Mouse (Mus musculus) right cerebral cortex, postnatal 10 days (tissue): ENCODE measurements around the gene Pink1.
A peak's percentile ranks its signal among the peaks of the same experiment; 100 is the strongest.

Experiments
- DNase-seq, 2 experiments: peaks; one replicate each; pipeline ENCODE4 v3.0.0; 2021; ENCODE audit warnings: low spot score in 2 of 2

The Pink1 gene

DNA sequence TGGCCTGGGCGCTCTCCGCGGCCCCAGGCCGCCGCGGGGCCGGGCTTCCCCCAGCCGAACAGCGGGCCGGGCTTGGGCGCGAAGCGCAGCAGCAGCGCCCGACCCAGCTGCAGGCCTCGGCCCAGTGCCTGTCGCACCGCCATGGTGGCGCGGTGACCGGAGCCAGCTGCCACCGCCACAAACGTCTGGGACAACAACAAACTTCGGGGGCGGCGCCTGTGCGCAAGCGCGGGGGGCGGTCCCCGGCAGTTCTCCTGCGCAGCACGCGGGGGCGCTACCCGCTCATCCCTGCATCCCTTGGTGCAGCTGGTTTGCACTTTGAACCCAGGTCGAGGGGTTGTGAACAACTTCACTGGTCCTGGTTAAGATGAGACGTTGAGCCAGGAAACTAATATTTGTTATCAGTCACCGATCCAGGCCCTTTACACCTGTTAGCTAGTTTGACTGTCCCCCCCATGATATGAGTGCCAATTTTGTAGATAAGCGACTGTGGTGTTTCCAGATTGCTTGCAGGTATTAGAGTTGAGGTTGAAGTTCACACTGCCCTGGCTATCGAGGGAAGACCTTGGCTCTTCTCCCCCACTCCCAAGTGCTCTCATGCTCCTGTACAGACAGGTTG is at the start of gene Pink1:
TSS of gene Pink1 (minus strand) at position 231 of the 619 bp plus-strand sequence.
- DNase-seq: peak; percentile 92 to 93

DNA sequence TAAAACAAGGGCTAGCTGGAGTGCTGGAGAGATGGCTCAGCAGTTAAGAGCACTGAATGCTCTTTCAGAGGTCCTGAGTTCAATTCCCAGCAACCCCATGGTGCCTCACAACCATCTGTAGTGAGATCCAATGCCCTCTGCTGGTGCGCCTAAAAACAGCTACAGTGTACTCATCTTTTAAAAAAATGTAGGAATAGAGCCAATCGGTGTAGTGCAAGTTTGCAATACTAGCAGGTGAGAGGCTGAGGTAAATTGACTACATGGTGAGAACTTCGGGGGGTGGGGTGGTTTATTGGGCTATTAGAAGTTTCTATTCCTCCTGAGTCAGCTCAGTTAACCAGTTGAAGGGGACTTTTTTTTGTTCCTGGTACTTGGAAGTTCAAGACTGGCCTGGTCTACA is 49.0 kb upstream of the Pink1 start:
- DNase-seq: no peak

DNA sequence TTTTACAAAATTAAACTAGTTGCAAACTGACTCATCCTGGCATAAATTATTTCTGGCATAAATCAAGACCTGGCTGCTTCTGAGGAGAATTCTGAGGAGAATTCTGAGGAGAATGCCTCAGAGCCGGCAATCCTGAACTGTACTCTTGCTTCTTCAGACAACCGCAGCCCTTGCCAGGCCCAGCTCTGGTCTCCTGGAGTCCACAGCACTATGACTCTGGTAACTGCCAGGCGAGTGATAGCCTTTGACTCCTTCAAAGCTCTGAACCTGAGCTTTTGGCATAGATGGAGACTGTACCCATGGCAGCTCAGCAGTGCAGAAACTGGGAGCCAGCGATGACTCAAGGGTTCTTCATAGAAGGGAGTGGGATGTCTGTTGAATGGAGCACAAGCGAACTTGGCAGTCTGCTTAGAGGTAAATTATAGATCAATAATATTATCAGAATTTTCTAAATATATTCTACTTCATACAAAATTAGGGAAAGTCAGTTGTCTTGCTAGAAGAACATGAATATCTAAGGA is 44.9 kb upstream of the Pink1 start:
- DNase-seq: no peak

DNA sequence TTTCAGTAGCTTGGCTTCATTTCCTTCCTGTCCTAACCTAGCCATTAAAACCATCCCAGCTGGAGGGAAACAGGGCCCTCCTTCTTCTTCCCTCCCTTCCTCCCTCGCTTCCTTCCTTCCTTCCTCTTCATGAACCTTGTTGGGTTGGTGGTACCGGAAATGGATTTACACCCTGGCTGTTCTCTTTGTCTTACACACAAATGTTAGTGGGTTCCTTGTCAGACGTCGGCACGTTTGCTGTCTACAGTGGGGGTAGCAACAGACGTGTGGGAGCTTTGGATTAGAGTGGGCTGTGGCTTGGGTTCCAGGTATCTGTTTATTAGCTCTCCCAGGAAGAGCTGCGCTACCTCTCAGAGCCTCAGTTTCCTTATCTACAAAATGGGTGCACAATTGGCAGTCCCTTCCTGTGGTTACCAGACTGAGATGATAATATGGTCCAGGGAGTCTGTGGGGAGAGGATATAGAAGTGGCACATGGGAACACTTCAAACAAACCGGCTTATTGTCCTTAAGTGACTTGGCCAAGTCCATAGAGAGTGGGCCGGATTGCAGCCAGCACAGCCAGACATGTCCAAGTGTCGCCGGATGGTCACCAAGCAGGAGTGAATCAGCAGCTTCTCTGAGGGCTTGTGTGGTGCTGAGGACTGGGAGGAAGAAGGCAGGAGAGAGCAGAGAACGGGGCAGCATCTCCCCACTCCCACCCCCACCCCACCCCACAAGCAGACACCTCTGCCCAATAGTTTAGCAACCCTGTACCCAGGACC is 42.6 kb upstream of the Pink1 start:
- no peak for DNase-seq

DNA sequence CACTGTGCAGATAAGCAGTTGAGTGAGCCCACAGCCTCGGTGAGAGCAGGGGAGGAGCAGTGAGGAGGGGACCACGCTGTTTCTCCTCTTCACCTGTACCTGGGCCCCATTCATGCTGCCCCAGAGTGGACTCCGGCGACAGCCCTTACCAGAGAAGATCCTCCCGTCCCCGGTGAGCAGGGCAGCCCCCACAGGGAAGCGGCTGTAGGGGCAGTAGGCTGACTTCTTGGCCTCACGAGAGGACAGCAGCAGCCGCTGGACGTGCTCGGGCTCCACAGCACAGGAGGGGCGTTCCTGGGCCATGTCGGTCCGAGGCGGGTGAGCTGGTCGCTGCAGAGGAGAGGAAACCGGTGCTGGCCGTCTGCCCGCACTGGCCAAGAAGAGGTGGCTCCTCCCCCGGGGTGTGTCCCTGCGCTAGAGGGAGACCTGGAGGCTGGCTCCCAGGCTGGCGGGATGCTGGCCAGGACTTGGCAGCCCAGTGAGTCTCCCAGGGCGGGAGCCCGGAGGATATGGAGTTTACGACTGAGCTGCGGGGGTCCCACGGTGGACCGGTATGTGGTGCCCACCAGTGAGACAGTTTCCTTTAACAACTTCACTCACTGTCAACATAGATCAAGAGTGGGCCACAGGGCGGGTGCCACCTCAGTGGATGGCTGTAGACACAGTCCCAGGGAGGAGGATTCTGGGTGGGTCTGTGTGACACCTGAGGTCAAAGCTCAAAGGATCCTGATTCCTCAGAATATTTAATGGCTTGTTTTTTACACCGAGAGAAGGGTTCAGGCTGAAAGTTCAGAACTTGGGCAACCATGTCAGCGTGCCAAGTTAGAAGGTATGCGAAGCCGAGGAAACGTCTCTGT is 41.8 kb upstream of the Pink1 start, which contains the start of gene Cda:
TSS of gene Cda (minus strand) at position 352 of the 857 bp plus-strand sequence.
- peak; percentile 47 to 55 for DNase-seq

DNA sequence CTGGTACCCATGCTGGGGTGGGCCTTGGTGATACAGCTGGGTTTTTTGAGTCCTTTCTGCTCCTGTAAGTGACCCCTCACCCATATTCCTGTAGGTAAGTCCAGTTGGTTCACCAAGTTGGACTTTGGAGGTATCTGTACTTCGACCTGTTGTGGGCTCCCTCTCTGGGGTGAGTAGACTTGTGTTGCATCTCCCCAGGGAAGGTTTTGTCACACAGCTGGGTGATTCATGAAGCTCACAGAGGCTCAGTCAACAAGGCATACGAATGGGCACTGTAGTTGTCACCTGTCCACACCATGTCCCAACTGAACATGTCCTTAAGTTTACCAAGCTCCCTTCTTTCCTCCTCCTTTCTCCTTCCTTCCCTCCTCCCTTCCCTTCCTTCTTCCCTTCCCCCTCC is 40.5 kb upstream of the Pink1 start:
- DNase-seq: no peak

DNA sequence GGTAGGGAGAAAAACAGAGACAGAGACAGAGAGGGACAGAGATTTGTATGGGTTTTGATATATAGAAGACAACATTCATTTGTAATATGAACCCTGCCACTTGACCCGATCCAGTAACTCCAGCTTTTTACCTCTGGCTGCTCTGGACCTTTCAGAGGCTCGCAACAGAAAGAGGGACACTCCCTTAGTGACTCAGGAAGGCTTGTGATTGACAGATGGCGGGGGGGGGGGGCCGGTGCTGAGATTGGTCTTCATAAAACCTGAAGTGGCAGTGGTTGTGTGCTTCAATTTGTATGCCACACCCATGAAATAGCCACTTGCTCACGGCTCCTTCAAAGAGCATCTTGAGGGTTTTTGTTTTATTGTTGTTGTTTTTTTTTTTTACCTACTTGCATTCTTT is 37.4 kb upstream of the Pink1 start:
- DNase-seq: no peak

DNA sequence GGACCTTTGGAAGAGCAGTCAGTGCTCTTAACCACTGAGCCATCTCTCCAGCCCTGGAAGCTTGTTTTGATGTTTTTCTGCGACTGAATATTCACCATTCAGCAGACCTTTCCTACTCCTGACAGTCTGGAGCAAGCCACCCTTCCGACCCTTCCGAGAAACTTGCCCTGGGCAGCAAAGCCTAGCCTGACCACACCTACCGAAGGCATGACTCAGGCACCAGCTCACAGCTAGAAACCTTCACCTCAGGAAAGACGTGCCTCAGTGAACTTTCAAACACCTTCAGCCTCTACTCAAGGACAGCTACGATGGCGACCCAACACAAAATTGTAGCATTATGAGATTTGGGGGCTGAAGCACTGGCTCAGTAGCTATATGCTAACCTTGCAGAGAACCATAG is 36.8 kb upstream of the Pink1 start:
- no peak for DNase-seq

DNA sequence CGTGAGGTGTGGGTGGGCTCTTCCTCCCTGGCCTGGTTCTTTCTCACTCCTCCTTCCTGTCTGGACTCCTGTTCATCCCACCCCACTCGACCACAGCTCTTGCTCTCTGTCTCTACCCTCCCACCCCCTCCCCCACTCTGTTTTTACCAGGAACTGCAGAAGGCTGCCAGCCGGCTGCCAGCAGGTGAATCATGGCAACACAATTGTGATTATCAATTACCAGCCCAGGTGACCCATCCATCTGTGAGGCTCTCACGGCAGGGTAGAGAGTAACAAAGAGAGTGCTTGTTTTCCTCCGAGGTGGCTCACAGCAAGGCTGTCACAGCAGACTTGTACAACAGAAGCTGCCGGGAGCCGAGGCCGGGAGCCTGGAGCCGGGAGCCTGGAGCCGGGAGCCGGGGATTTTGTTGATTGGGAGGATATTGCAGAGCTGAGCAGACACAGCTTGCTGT is 35.3 kb upstream of the Pink1 start:
- DNase-seq: peak in 1 of 2 experiments; percentile 45

DNA sequence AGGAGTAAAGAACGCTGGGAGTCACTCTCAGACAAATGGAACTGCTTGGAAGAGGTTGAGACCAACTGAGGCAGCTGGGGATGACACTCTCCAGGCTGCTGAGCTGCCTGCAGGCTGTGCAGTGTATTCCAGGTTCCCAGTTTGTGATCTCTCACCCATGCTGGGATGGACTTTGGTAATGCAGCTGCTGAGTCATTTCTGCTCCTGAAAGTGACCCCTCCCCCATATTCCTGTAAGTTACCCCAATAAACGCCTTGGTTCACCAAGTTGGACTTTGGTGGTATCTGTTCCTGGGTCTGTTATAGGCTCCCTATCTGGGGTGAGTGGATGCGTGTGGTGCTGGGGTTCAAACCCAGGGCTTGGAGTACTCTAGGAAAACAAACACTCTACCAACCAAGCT is 32.1 kb upstream of the Pink1 start:
- DNase-seq: no peak

DNA sequence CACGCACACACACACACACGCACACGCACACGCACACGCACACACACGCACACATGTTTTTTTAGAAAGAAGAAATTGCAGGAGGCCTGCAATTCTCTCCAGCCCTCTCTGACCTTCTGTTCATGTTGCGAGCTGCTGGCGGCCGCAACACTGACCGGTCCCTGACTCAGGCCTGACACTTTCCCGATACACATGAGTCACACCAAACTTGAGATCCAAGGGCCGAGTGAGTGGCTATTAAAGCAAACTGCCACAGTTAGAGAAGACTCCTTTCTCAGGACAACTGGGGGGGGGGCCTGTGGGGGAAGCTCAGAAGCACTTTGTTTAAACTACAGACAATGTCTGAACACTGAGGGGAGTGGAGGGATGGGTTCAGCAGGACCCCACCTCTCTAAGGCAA is 30.4 kb upstream of the Pink1 start:
- DNase-seq: no peak

DNA sequence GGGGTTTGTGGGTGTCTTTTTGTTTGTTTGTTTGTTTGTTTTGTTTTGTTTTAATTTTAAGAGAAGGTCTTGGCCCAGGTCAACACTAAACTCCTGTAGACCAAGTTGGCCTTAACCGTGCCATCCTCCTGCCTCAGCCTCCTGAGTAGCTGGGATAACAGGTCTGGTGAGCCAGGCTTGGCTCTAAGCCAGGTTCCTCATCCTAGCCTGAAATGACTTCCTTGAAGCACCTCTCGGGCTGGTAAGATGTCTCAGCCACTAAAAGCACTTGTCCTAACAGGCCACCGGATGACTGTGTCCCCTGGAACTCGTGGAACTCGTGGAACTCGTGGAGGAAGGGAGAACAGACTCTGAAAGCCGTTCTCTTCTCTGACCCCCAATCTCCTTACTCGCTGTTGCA is 30.0 kb upstream of the Pink1 start:
- no peak for DNase-seq

DNA sequence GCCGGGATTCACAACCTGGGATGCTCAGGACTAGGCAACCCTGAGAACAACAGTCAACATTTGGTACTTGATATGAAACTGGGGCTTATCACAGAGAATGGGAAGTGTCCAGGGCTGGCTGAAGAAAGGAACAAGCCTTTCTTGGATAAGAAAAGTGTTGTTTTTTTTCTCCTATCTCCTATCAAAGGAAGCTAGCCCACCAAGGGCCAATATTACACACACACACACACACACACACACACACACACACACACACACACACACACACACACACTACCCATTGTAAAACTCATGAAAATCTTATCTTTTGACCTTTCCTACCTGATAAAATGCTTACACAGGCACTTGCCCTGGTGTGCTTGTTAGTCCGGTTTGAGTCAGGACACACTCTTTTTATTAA is 29.4 kb upstream of the Pink1 start:
- no peak for DNase-seq

DNA sequence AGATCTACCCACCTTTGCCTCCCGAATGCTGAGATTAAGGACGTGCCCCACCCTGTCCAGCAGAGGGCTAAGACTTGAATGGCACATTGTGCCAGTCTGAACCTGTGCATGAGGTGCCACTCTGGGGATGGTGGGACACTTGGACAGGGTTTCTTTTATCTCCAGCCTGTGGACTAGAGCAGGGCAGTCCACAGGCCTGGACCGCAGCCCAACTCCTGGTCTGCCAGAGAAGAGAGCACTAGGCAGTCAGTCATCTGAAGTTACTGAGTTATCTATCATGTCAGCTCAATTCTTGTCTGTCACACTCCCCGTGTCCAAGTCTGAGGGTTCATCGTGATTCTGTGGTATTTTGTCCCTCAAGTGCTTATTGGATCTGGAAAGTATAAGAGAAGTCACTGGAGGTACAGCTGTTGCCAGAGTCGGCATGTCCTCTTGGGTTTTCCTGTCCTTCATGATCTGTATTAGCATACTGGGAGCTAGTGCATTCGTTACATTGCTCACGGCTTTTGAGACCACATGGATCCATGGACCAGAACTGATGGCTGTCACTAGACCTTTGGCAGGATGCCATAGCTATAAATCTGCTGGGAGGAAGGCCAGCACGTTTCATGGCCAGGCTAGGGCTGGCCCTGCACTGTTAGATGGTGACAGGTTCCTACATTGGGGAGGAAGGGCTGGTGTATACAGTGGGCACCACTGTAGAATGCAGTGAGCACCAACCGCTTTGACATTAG is 27.5 kb upstream of the Pink1 start:
- no peak for DNase-seq

DNA sequence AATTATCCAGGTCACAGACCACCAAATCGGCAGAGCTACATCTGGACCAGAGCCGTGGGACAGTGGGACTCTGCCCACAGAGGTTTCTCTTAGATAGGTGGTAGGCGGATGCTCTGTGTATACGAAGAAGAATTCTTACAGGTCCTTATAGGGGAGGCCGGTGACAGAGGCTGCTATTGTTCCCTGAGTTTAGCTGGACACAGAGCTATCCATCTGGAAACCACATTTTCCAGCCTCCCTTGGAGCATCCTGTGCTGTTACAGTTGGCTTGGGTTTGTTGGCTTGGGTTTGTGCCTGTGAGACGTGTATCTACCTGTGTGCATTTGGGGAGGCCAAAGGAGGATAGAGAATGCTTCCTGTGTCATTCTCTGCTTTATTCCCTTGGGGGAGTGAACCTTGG is 26.6 kb upstream of the Pink1 start:
- no peak for DNase-seq

DNA sequence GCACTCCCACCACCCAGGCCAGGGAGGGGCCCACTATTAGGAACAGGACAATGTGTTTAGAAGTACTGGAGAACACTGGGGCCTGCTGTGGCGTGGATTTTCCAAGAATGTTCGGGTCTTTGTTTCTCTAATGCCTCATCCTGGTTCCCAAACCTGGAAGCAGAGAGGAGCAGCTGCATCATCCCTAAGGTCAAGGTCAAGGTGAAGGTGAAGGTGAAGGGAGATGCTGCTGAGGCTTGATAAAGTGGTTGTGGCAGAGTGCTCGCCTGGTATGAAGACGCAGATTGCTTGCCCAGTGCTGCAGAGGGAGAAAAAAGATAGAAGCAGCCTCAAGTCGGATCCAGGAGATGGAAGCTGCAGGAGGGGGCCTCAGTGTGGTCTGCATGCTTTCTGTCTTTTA is 25.7 kb upstream of the Pink1 start:
- DNase-seq: no peak

DNA sequence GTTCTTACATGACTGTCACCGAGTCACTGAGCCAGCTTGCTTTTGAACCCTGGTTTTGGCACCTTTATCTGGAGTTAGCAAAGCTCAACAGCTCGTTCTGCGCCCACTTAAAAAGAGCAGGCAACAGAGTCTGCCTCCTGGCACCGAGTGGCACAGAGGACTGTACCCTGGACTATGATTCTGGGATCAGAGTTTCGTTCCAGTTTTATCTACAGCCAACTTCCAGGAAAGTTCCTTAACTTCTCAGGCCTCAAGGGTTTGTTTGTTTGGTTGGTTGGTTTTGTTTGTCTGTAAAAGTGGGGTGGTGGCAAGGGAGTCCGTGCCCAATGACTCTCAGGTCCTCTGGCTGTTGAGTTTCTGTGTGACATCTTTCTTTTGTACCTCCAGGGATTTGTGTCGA is 22.6 kb upstream of the Pink1 start:
- DNase-seq: no peak

DNA sequence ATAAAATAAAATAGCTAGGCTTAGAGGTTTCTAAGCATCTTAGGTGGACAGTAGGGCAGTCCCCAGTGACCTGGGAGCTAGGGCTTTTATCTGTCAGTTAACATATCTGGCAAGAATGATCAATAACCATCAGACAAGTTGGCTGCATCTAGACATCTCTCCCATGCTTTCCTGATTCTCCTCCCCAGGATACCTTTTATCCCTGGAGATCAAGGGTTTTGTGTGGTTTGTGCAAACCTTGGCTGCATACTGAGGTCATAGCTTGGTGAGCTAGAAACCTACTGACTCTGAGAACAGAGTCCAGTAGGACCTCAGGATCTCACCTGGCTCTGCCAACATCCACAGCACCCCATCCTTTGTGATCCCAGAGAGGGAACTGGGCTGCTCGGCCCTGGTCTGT is 21.2 kb upstream of the Pink1 start:
- DNase-seq: no peak

DNA sequence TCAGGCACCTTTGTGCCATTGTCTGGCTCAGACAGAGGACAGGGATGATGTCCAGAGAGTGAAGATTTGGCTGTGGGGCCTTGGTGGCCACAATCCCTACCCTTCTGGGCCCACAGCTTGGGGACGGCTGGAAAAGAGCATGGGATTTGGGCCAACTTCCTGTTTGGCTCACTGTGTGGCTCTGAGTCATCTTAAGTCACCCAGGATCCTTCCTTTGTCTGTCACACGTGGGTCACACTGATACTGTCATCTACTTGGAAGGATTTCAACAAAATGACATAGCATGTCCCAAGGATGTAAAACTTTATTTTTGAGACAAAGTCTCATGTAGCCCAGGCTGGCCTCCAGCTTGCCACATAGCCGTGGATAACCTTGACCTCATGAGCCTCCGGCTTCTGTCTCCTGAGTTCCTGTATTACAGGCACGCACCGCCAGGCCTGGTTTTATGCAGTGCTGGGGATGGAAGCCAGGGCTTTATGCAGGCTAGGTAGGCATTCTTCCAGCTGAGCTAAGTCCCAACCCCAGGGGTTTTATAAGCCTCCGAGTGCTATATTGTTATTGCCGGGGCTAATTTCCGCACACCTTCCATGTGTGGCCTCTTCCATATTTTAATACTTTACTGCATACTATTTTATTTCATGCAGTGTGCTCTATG is 18.9 kb upstream of the Pink1 start:
- DNase-seq: no peak

DNA sequence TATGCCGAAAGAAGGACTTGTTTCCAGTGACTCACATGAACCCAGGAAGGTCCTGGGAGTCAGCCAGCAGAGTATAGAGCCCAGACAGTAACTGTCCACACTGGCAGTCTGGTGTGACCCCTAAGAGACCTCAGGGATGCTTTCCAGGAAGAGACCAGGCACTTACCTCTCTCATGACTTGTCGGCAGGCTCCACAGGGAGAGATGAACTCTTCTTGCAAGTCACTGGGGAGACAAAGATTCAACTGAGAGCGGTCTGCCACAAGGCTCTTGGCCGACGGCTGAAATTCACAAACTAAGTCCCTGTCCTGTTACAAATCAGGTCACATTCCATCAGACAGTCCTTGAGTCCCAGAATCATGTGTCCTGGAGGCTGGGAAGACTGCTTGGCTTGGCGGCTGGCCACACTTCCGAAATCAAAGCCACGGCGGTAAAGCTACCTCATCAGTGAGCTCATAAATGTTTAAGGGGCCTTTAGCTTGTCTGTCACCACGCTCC is 17.3 kb upstream of the Pink1 start:
- no peak for DNase-seq

DNA sequence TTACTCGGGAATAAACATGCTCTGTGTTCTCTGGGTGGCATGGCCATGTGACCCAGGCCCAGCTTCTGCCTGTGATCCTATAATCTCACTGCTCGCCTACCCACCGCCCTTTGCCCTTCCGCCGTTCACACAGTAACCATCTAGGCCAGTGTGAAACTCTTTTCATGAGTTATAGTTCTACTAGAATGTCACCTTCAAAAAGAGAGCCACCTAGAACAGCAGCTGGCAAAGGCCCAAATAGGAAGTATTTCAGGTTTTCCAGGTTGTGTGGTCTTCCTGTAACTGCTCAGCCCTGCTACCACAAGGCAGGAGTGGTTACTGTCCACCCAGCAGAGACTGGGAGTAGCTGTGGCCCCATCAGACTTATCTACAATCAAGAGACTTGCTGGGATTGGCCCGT is 16.7 kb upstream of the Pink1 start:
- DNase-seq: no peak
